Mouse (Mus musculus) left cerebral cortex, postnatal 14 days (tissue): ENCODE data around the gene Prm3. TPM values are rescaled to one million over a fixed set of nuclear protein-coding genes. Genes with fewer than 3 reads are reported as not detected.
"Not testable (repeated sequence)": the region's sequence is repeated elsewhere in the genome, so short reads cannot be mapped to it uniquely, and the experiment has no call there.

ENCODE experiments used
- DNase-seq, 2 experiments: peaks; one replicate each; pipeline ENCODE4 v3.0.0; 2021 to 2022; ENCODE audit warnings: low spot score in 2 of 2, mixed read lengths in 1 of 2
- intact Hi-C: fragments of 180-260 bp; cut with DNase I; formaldehyde crosslinking; loops from one replicate; pipeline ENCODE4 v1.15.1; 2025
- total RNA-seq, 2 experiments: library from RNA; stranded (reverse); gene quantifications; 2 replicates each; pipeline ENCODE4 v1.2.3; 2021

Prm3 gene
- total RNA-seq, 2 experiments from 2014 or later: not detected

DNA sequence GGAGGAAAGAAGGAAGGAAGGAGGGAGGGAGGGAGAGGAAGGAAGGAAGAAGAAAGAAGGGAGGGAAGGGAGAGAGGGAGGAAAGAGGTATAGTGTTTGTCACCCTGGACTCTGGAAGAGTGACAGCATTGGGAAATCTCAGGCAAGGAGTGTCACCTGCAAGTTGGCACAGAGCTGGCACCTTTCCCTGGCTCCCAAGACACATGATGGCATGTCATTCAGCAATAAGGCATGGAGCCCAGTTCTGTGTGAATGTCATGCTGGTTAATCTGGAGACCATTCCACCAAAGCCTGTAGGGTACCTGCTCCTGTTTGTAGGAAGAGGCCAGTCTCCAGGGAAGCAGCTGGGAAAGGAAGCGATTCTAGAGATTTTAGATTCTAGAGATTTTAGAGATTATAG lies 19.7 kb upstream of the Prm3 start:
- intact Hi-C loops: no loop called here
- no peak for DNase-seq

DNA sequence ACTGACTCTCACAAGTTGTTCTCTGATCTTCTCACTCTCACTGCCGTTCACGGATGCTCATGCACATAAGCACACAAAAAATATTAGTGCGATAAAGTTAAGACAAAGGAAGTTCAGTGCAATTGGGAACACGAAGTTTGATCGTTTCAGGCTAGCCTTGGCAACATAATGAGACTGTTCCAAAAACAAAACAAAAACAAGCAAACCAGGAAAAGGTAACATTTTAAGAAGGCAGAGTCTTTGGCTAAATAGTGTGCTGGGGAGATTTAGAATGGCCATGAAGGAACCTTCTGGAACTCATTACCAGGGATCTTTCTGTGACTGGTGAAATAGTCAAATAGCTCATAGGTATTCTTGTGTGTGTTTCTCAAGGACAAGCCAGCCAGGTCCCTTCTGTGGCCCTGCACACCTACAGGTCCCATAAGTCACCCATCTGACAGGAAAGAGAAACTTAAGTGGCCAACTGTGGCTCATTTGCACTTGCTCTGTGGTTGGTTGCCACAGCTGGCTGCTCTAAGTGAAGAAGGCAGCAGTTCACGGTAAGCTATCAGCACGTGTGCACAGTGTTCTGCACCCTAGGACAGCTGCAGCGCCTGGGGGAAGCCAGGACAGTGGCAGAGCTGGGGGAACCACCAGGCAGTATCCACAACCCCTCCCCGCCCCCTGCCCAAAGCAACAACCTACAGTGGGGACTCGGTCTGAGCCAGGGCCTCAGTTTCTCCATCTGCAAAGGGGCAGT lies 15.2 kb upstream of the Prm3 start, which contains the start of gene Prm1:
Gene Prm1, minus strand, starts transcription at position 51 of the 739 bp plus-strand sequence.
- intact Hi-C loops: no loop called here
- DNase-seq: no peak

DNA sequence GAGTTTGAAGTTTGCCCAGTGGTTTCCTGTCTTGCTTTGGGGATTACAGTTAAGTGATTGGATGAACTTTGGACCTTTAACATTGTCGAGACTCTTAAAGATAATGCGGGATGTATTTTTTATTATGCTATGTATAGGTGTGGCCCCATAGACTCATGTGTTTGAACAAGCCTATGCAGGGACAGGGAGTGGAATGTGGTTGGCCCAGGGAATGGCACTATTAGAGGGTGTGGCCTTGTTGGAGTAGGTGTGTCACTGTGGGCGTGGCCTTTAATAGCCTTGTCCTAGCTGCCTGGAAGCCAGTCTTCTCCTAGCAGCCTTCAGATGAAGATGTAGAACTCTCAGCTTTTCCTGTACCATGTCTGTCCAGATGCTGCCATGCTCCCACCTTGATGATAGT lies 11.7 kb upstream of the Prm3 start:
- intact Hi-C loops: not testable (repeated sequence)

DNA sequence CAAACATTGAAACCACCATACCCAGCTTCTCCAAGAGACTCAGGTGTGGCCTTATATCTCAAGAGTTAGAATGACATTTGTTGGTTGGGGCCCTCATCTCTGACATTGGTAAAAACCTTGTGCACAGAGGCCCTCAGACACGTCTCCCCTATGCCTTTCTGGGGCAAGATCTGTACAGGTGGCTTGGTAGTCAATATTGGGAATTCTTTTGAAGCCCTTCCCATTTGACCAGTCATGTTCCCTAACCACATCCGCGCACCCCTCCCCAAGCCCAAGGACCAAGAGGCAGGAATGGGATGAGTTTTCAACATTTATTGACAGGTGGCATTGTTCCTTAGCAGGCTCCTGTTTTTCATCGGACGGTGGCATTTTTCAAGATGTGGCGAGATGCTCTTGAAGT lies 5.3 kb upstream of the Prm3 start, which contains the start of gene Prm2:
Gene Prm2, minus strand, starts transcription at position 101 of the 400 bp plus-strand sequence.
- intact Hi-C loops: no loop called here

More for the DNA sequence above, 11.7 kb upstream of the Prm3 start:
- DNase-seq: not testable (repeated sequence)

DNA sequence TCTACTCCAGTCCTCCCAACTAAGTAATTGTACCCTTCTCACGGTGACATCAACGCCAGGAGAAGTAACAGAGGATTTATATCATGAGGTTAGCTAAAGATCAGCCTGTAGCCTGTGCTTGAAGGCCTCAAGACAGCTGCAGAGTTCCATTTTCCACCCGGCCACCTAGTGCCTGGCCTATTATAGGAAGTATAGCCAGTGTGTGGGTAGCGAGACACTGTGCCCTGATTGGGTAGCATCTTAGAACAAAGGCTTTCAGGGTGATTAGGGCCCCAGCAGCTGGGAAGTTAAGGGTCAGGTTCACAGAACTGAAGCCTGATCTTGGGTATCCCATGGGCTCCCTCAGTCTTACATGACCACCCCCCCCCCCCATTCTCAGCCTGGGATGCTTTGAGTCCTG lies 1.8 kb downstream of the Prm3 start:
- intact Hi-C loops: loop anchor here (5.0 kb wide), 3 partner anchors 48 to 202 kb away; partner anchors contain the start of gene Rmi2
- DNase-seq: no peak

More for the DNA sequence above, 5.3 kb upstream of the Prm3 start, which contains the start of gene Prm2:
- no peak for DNase-seq

DNA sequence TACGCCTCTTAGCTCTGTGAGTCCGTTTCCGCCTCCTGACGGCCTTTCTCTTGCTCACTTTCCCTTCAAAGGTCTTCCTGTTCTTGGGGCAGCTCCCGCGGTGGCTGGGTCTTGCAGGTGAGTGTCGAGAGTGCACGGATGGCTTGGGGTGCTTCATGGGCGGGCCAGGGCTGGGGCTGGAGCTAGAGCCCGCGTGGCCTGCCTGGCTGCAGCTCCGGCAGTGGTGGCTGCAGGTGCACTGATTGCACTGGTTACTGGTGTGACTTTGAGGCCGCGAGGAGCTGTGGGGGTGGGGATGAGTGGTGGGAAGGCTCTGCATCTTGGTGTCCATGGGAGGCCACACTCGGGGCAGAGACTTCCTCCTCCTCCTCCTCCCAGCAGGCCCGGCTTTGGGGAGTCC lies 2.4 kb downstream of the Prm3 start, which contains the start of gene Tnp2:
Gene Tnp2, minus strand, starts transcription at position 390 of the 400 bp plus-strand sequence.
- intact Hi-C loops: loop anchor here (5.0 kb wide), 3 partner anchors 49 to 201 kb away; partner anchors contain the start of gene Rmi2
- DNase-seq: no peak

DNA sequence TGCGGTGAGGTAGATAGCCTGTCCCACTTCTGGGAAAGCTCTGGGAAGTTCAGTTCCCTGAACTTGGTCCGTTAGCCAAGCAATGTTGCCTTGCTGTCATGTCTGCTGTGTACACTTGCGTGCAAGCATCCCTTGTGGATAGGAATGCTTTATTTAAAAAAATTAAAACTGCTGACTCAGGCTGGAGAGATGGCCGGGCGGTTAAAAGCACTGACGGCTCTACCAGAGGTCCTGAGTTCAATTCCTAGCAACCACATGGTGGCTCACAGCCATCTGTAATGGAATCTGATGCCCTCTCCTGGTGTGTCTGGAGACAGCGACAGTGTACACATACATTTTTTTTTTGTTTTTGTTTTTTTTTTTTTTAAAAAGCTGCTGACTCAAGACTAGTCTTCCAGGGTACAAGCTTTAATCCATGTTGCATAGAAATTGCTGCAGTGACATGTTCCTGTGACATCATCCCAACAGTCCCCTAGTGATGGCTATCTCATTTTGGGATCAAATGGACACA lies 3.1 kb downstream of the Prm3 start:
- intact Hi-C loops: loop anchor here (5.0 kb wide), 3 partner anchors 50 to 200 kb away; partner anchors contain the start of gene Rmi2
- no peak for DNase-seq

DNA sequence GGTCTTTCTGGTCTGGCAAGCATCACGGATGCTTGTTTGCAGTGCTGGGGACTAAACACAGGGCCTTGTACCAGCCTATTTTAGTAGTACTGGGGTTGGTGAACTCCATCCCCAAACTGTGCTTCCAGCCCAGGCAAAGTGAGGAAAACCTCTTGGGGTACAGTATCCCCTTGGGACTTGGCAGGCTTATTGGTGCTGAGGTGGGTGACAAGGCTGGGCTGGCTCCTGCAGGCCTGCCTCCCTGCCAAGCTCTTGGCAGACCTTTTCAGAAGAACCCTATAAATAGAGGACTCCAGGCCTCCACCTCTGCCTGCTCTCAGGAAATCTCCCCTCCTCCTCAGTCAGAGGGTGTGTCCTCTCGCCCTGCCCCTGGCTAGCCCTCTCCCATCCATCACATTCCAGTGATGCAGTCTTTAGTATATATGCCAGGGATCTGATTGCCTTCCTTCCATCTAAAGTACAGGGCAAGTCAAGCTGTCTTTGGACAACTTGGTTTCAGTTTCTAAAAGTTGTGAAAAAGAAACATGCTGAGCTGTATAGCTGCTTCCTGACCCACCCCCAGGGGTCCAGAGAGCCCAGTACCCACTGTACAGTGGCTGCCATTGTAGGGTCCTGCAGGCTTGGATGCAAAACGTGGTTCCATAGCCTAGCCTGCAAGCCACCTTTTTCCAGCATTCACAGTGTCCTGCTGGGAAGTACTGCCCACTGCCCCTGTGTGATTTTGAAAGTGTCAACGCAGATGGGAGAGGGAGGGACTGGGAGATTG lies 3.7 kb downstream of the Prm3 start:
- intact Hi-C loops: loop anchor here (5.0 kb wide), 3 partner anchors 50 to 200 kb away; partner anchors contain the start of gene Rmi2
- DNase-seq: no peak

DNA sequence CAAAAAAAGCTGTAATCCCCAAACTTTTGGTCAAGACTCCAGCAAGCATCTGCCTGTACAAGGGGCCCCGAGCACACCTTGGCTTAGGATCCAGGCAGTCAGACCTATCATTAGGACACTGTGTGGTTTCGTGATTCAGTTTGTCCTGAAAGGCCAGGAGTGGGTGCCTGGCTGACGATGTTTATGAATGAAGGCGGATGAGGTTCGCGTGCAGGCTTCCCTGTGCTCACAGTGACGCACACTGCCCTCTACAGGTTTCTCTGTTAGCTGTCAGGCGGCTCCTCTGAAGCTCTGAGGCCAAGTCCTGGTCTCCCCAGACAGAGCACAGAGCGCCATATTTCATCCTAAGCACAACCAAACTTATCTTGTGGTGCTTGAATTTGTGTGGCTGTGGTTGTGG lies 4.4 kb downstream of the Prm3 start:
- intact Hi-C loops: loop anchor here (5.0 kb wide), 3 partner anchors 51 to 199 kb away; partner anchors contain the start of gene Rmi2
- peak; percentile 83 to 90 for DNase-seq

DNA sequence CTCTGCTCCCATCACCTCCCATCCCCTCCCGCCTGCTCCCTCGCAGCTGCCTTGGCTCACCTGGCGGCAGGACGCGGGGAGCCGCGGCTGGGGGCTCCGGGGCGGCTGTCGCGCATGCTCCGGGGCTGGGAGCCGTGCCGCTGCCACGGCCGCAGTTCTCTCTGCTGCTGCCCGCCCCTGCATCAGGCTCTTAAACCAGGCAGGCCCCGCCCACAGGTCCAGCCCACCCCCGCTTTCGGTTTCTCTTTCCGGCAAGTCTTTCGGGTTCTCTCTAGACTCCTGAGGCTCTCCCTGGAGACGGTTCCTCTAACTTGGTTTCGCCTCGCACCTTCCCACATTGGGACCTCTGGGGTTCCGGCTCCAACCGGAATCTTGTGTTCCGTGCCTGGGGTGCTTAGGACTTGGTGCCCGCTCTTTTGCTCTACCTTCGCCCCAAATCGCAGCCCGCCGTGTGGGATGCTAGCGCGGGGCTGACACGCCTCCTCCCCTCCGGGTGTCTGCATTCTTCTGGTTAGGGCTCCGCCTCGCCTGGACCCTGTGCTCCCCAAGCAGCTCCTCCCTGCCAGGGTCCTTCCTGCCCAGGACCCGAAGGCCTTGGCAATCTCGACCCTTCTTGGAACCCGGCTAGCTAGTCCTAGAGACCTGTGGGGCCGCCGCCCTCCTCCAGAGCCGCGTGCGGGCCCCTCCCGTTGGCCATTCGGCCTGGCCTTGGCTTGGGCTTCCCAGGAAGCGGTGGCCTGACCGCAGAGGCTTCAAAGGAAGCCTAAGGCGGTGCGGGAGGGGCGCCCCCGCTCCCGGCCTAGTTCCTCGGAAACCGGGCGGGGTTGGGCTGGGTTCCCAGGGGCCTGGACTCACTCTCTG lies 5.1 kb downstream of the Prm3 start, which contains the start of gene Socs1:
Gene Socs1, minus strand, starts transcription at position 166 of the 861 bp plus-strand sequence.
- intact Hi-C loops: loop anchor here (2.0 to 5.0 kb wide), 4 partner anchors 52 to 213 kb away; partner anchors contain the start of gene Rmi2
- peak; percentile 81 to 82 for DNase-seq

DNA sequence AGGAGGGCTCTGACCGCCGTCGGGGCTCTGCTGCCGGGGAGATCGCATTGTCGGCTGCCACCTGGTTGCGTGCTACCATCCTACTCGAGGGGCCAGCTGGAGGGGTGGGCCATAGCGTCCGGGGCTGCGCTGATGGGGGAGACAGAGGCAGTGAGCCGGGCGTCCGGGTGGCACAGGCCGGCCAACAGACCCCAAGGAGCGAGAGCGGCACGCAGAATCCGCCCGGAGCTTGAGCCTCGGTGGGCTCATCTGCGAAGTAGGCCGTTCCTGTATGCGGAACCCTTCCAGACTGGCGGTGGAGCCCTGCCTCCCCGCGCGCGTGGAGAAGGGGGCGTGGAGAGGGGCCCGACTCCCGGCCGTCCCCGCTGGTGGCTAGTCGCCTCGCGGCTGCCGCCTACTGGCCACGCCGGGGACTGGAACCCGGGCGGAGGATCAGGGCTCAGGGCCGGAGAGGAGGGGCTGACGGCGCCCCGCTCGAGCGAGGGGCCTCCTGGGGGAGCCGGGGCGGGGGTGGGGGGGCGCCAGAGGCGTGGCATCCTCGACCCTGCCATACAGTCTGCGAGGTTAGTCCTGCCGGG lies 5.8 kb downstream of the Prm3 start:
- intact Hi-C loops: loop anchor here (2.0 to 5.0 kb wide), 5 partner anchors 52 to 212 kb away; partner anchors contain the start of gene Rmi2
- DNase-seq: peak; percentile 87 to 88

DNA sequence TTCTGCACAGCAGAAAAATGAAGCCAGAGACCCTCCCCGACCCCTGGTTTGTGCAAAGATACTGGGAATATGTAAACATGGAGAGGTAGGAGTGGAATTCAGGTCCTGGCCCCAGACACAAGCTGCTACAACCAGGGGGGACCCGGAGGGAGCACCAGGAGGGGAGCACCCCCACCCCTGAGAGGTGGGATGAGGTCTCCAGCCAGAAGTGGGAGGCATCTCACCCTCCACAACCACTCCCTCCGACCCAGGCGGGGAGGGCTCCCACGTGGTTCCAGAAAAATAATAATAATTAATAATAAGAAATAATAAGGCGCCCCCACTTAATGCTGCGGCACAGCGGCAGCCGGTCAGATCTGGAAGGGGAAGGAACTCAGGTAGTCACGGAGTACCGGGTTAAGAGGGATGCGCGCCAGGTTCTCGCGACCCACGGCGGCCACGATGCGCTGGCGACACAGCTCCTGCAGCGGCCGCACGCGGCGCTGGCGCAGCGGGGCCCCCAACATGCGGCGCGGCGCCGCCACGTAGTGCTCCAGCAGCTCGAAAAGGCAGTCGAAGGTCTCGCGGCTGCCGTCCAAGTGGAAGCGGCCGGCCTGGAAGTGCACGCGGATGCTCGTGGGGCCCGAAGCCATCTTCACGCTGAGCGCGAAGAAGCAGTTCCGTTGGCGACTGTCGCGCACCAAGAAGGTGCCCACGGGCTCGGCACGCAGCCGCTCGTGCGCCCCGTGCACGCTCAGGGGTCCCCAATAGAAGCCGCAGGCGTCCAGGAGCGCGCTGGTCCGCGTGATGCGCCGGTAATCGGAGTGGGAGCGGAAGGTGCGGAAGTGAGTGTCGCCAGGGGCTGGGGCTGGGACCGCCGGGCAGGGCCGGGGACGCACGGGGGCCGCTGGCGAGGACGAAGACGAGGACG lies 6.6 kb downstream of the Prm3 start:
- intact Hi-C loops: loop anchor here (2.0 to 5.0 kb wide), 2 partner anchors 117 to 211 kb away; no protein-coding TSS in a partner anchor
- peak; percentile 36 to 51 for DNase-seq

DNA sequence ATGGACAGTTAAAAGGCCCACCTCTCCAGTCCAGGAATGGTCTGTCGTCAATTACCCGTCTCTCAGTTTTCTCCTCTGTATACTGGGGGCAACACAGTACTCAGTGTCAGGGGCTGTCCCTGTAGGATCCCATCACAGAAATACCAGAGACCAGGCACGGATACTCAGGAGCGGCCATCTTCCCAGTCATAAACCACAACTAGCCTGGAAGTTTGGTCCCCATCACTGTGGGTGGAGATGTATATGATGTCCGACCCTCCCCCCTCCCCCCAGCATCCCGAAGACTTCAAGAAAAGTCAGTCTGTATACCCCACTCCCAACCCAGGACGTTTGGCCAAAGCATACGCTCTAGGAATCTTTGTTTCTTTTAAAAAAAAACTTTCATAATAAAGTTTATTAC lies 7.3 kb downstream of the Prm3 start:
- no peak for DNase-seq
- intact Hi-C loops: loop anchor here (5.0 kb wide), 1 partner anchor 116 kb away; no protein-coding TSS in a partner anchor

DNA sequence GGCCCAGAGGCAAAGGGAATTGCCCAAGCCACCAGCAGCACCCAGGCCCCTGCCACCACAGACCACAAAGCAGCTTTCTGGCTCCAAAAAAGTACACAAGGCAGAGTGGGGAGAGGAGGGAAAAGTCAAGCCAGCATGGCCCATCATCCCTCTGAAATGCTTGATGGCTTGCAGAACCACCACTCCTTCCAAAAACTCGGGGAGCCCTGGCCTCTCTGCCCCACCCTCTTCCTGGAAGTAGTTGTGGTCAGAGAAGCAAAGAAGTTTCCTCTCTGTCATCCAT lies 7.6 kb downstream of the Prm3 start:
- no peak for DNase-seq
- intact Hi-C loops: loop anchor here (5.0 kb wide), 1 partner anchor 116 kb away; no protein-coding TSS in a partner anchor

DNA sequence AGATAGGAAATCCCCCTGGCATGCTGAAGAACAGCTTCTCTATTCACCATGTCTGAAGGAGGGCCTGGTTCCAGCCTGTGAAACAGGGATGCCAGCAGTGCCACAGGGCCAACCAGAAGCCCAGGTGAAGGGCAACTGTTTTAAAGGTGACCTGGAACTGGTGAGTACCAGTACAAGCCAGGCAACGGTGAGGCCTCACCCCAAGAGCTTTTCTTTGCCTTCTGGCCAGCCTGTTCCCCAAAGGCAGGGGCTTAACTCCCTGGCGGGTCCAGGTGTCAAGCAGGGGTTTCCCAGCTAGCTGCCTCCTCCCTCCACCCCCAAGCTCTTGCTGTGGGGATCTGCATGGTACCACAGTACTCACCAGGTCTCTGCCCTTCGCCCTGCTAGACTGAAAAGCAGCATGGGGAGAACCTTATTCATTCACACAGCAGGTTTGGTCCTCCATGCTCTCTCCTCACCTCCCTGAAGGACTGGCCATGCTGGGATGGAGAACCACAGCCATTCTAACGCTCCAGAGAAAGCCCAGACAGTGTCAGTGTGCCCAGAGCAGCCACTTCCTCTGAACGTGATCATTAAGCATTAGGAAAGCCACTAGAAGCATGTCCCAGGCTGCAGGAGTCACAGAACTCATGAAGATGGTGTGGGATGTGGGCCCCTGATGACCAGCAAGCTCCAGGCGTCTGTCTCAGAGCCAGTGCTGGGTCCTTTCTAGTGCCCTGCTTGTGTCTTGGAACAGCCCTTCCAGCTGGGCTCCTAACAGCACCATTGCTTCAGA lies 8.2 kb downstream of the Prm3 start:
- DNase-seq: no peak
- intact Hi-C loops: loop anchor here (5.0 kb wide), 1 partner anchor 115 kb away; no protein-coding TSS in a partner anchor

DNA sequence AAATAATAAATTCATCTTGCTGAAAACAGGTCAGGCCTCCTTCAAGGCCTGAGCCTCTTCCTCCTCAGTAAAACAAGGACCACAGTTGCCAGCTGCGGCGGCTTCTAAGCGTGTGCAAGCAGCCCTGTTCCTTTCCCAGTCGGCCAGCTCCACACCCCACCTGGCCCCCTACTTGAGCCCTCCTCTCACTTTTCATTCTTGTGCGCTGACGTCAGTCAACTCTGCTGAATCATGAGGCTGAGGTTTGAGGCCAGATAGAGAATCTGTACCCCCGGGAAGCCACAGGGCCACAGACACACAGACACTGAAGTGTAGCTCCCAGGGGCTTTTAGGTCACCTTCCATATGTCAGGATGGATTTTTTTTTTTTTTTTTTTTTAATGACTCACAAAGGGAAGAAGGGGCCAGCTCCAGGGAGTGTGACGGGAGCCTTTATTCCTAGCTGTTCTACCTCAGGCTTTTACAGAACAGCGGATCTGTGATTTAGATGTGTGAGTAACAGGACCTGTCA lies 8.8 kb downstream of the Prm3 start:
- no peak for DNase-seq
- intact Hi-C loops: loop anchor here (5.0 kb wide), 1 partner anchor 115 kb away; no protein-coding TSS in a partner anchor
